Mouse (Mus musculus) gastrocnemius, postnatal 36 days (tissue): ENCODE data around the gene Ms4a3. TPM values are rescaled to one million over a fixed set of nuclear protein-coding genes. Genes with fewer than 3 reads are reported as not detected.

Source experiments
- DNase-seq, 2 experiments: peaks; one replicate each; pipeline ENCODE4 v3.0.0; 2022
- intact Hi-C: fragments of 180-260 bp; cut with DNase I; formaldehyde crosslinking; loops from one replicate; pipeline ENCODE4 v1.15.1; 2025
- total RNA-seq, 2 experiments: library from RNA; stranded (reverse); gene quantifications; 2 replicates each; pipeline ENCODE4 v1.2.3; 2021

Ms4a3 gene
- total RNA-seq, 2 experiments from 2014 or later = not detected

- intact Hi-C loops = loop anchor here (10.0 kb wide), 1 partner anchor 247 kb away; no protein-coding TSS in a partner anchor
- DNase-seq = no peak
Measured at GRCm38 (mm10) chr19:11601349-11601748, 39.3 kb downstream of the Ms4a3 start.

- intact Hi-C loops = no loop called here
- DNase-seq = no peak
Measured at GRCm38 (mm10) chr19:11589891-11590449, 50.7 kb downstream of the Ms4a3 start.

GRCm38 (mm10) chr19:11589205-11589604 is 51.4 kb downstream of the Ms4a3 start:
- intact Hi-C loops = no loop called here

More at GRCm38 (mm10) chr19:11589205-11589604, 51.4 kb downstream of the Ms4a3 start:
- DNase-seq = no peak

Other genes starting within 250 kb of the Ms4a3 start
- under 1 TPM in 1 of 2 experiments, not detected in 1; 0.35 TPM for gene Ms4a4c, start 236.1 kb downstream of the Ms4a3 start, total RNA-seq
- not detected for gene Ms4a4b, start 197.3 kb downstream of the Ms4a3 start, total RNA-seq
- 1 to 10 TPM; 1.3 to 2.3 TPM for gene Ms4a6c, start 171.5 kb downstream of the Ms4a3 start, total RNA-seq
- under 1 TPM in 1 of 2 experiments, not detected in 1; 0.39 TPM for gene Gm8369, start 154.9 kb downstream of the Ms4a3 start, total RNA-seq
- 1 to 10 TPM; 1.8 to 2.2 TPM for gene Ms4a6b, start 124.3 kb downstream of the Ms4a3 start, total RNA-seq
- gene Ms4a4d, start 104.0 kb downstream of the Ms4a3 start, total RNA-seq = 1 to 10 TPM; 4.0 to 4.6 TPM
- 1 to 10 TPM in 1 of 2 experiments, under 1 TPM in 1; 0.84 to 1.4 TPM for gene Ms4a6d, start 36.0 kb downstream of the Ms4a3 start, total RNA-seq
- gene Ms4a2, start 17.1 kb downstream of the Ms4a3 start, total RNA-seq = under 1 TPM in 1 of 2 experiments, not detected in 1; 0.32 TPM
- gene Oosp2, start 19.7 kb upstream of the Ms4a3 start, total RNA-seq = not detected
- not detected for gene Oosp1, start 50.3 kb upstream of the Ms4a3 start, total RNA-seq
- not detected for gene Oosp3, start 56.2 kb upstream of the Ms4a3 start, total RNA-seq
- not detected for gene Gif, start 106.7 kb upstream of the Ms4a3 start, total RNA-seq
- 10 to 100 TPM; 53.3 to 55.3 TPM for gene Mrpl16, start 129.5 kb upstream of the Ms4a3 start, total RNA-seq
- gene Stx3, start 178.6 kb upstream of the Ms4a3 start, total RNA-seq = 1 to 10 TPM; 1.4 to 2.7 TPM
- not detected for gene Olfr1417, start 198.4 kb upstream of the Ms4a3 start, total RNA-seq
- not detected for gene Olfr1418, start 220.2 kb upstream of the Ms4a3 start, total RNA-seq
- gene Olfr1419, start 234.3 kb upstream of the Ms4a3 start, total RNA-seq = not detected
- gene Olfr1420, start 245.7 kb upstream of the Ms4a3 start, total RNA-seq = not detected